Mouse (Mus musculus) heart, postnatal 0 days (tissue): ENCODE measurements around the gene Abhd8.

Experiments used
- CTCF ChIP-seq: IDR thresholded peaks from 2 replicates; pipeline ENCODE4 v1.5.1; 2016; ENCODE audit warnings: antibody characterized with exemption, control low read depth, low read depth
- EP300 ChIP-seq: IDR thresholded peaks from 2 replicates; pipeline ENCODE4 v1.6.1; 2016; ENCODE audit warnings: antibody characterized with exemption, low read depth

DNA sequence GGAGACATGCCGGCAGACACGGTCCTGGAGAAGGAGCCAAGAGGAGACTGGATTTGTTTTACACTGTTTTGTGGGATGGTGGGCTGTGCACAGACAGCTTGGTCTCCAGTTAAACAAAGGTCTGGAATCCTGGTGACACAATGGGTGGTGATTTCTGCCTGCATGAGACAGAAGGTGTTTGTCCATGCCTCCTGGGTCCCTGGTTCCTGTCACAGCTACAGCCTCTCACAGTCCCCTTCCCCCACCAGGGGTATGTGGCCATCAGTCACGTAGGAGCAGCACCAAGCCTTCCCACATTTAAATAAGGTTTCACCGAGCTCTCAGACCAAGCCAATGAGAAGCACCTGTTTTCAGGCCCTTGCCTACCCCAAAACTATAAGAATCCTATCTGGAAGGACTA is 12.1 kb downstream of the Abhd8 start:
- TF ChIP-seq CTCF (no peak), EP300 (no peak)
